Mouse (Mus musculus) C2C12 (cell line): Measurements from ENCODE around the gene Lonp2. TPM values are rescaled to one million over a fixed set of nuclear protein-coding genes. Genes with fewer than 3 reads are reported as not detected.

Experiments used
- H3K27me3 ChIP-seq: one replicate; pipeline ENCODE4 v1.6.1; 2011; ENCODE audit not compliant: control insufficient read depth, insufficient read depth, insufficient read length
- H3K36me3 ChIP-seq: one replicate; pipeline ENCODE4 v1.6.1; 2011; ENCODE audit not compliant: control insufficient read depth, insufficient read depth
- H3K4me3 ChIP-seq: one replicate; pipeline ENCODE4 v1.5.1; 2011; ENCODE audit warnings: mild to moderate bottlenecking, control low read depth; ENCODE audit not compliant: poor library complexity, insufficient read depth, severe bottlenecking
- H3K79me2 ChIP-seq: one replicate; pipeline ENCODE4 v1.6.1; 2011; ENCODE audit not compliant: control insufficient read depth, insufficient read depth
- H3K79me3 ChIP-seq: one replicate; pipeline ENCODE4 v1.6.1; 2011; ENCODE audit warnings: low read depth, control low read depth
- H3ac ChIP-seq: one replicate; pipeline ENCODE3; 2011; ENCODE audit warnings: low read depth; ENCODE audit not compliant: control insufficient read depth, insufficient read length
- CEBPB ChIP-seq: IDR thresholded peaks from one replicate; pipeline ENCODE4 v1.6.1; 2011; ENCODE audit warnings: low read depth, mild to moderate bottlenecking, control low read depth, moderate library complexity
- CTCF ChIP-seq: IDR thresholded peaks from one replicate; pipeline ENCODE4 v1.5.1; 2011; ENCODE audit not compliant: control insufficient read depth, insufficient read depth, insufficient read length
- FOSL1 ChIP-seq: IDR thresholded peaks from one replicate; pipeline ENCODE4 v1.8.0; 2011; ENCODE audit warnings: mild to moderate bottlenecking, low read length; ENCODE audit not compliant: poor library complexity, insufficient read depth, severe bottlenecking
- MAX ChIP-seq: IDR thresholded peaks from one replicate; pipeline ENCODE4 v1.6.1; 2011; ENCODE audit warnings: mild to moderate bottlenecking, control low read depth
- MYOD1 ChIP-seq: IDR thresholded peaks from one replicate; pipeline ENCODE4 v1.6.1; 2011; ENCODE audit warnings: low read depth; ENCODE audit not compliant: control insufficient read depth, insufficient read length
- MYOG ChIP-seq: IDR thresholded peaks from one replicate; pipeline ENCODE4 v1.6.1; 2011; ENCODE audit not compliant: control insufficient read depth, insufficient read length; ENCODE audit errors: extremely low read depth
- USF1 ChIP-seq: IDR thresholded peaks from one replicate; pipeline ENCODE4 v1.6.1; 2011; ENCODE audit warnings: low read depth, mild to moderate bottlenecking, control low read depth, moderate library complexity
- polyA plus RNA-seq: library from polyadenylated mRNA; unstranded; fragments of >200 nt; fragmentation: generic; extraction: Trizol; gene quantifications from one replicate; pipeline ENCODE4 v1.2.1, GENCODE M21; 2012; ENCODE audit warnings: missing spikeins

Gene Lonp2
- polyA plus RNA-seq, 1 experiment, result 14.4 TPM

DNA sequence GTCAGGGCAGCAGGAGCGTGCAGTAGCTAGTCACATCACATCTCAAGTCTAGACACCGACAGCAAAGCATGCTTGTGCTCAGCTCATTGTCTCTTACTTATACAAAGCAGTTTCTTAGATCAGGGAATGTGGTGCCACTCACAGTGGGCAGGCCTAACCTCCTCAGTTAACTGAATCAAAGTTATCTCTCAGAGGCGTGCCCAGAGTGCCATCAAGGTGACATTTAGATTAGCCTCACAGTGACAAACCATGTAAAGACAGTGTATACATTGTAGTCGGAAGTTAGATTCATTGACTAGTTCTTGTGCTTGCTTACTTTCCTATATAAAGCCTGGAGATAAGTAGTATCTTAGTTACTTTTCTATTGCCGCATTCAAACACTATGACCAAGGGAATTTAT, 6.4 kb downstream of the Lonp2 start:
- peaks cover 13% of the 10 kb centered on the region for H3K36me3 ChIP-seq
- H3K4me3 ChIP-seq, result no peak overlapping the region
- H3K79me2 ChIP-seq, result peaks cover 30% of the 10 kb centered on the region
- H3K27me3 ChIP-seq, result no peaks in the 10 kb centered on the region
- H3K79me3 ChIP-seq, result peaks cover 12% of the 10 kb centered on the region
- no peak overlapping the region for H3ac ChIP-seq
- TF ChIP-seq CEBPB (no peak), MYOG (no peak), MAX (no peak), FOSL1 (no peak), CTCF (no peak), USF1 (no peak), MYOD1 (no peak)

GRCm38 (mm10) chr8:86631395-86631794, 7.6 kb downstream of the Lonp2 start:
- peaks cover 18% of the 10 kb centered on the region for H3K79me2 ChIP-seq
- no peak overlapping the region for H3ac ChIP-seq
- no peak overlapping the region for H3K4me3 ChIP-seq

GRCm38 (mm10) chr8:86637826-86638225, 14.0 kb downstream of the Lonp2 start:
- Histone ChIP-seq H3K27me3 (no peaks in the 10 kb centered on the region), H3K79me2 (no peaks in the 10 kb centered on the region), H3K4me3 (no peak overlapping the region), H3K36me3 (peaks cover 40% of the 10 kb centered on the region), H3ac (no peak overlapping the region), H3K79me3 (no peaks in the 10 kb centered on the region)
- TF ChIP-seq CTCF (no peak), MAX (no peak), USF1 (no peak), CEBPB (no peak), MYOG (no peak), MYOD1 (no peak), FOSL1 (no peak)

More at GRCm38 (mm10) chr8:86631395-86631794, 7.6 kb downstream of the Lonp2 start:
- no peaks in the 10 kb centered on the region for H3K27me3 ChIP-seq
- peaks cover 7% of the 10 kb centered on the region for H3K79me3 ChIP-seq
- no peak for TF ChIP-seq MAX
- no peak for TF ChIP-seq USF1
- TF ChIP-seq CEBPB, result no peak
- no peak for TF ChIP-seq CTCF
- no peak for TF ChIP-seq FOSL1
- H3K36me3 ChIP-seq, result peaks cover 21% of the 10 kb centered on the region

GRCm38 (mm10) chr8:86638981-86639380, 15.1 kb downstream of the Lonp2 start:
- Histone ChIP-seq H3K36me3 (peaks cover 36% of the 10 kb centered on the region), H3K79me2 (no peaks in the 10 kb centered on the region), H3ac (no peak overlapping the region), H3K27me3 (no peaks in the 10 kb centered on the region), H3K4me3 (no peak overlapping the region), H3K79me3 (no peaks in the 10 kb centered on the region)
- no peak for TF ChIP-seq CTCF
- TF ChIP-seq USF1, result no peak
- TF ChIP-seq CEBPB, result no peak
- TF ChIP-seq FOSL1, result no peak
- no peak for TF ChIP-seq MAX
- no peak for TF ChIP-seq MYOG
- TF ChIP-seq MYOD1, result no peak

GRCm38 (mm10) chr8:86642682-86643081, 18.8 kb downstream of the Lonp2 start:
- H3ac ChIP-seq, result no peak overlapping the region
- H3K4me3 ChIP-seq, result no peak overlapping the region
- H3K36me3 ChIP-seq, result peaks cover 13% of the 10 kb centered on the region
- no peaks in the 10 kb centered on the region for H3K79me3 ChIP-seq
- no peaks in the 10 kb centered on the region for H3K27me3 ChIP-seq
- no peaks in the 10 kb centered on the region for H3K79me2 ChIP-seq
- no peak for TF ChIP-seq USF1

DNA sequence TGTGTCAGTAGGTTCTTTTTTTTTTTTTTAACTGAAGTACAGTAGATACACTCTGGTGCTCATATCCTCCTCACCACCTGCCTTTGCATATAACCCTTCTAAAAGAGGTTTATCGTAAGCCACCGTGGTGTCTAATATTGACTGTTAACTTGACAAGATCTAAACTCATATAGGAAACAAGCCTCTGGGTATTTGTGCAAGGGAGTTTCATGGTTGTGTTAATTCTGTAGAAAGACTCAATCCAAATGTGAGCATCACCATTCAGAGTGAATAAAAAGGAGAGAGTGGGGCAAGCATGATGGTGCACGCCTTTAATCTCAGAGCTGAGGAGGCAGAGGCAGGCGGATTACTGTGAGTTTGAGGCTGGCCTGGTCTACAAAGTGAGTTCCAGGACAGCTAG, 20.8 kb downstream of the Lonp2 start:
- H3ac ChIP-seq, result no peak overlapping the region
- H3K27me3 ChIP-seq, result no peaks in the 10 kb centered on the region
- H3K79me2 ChIP-seq, result no peaks in the 10 kb centered on the region
- peaks cover 10% of the 10 kb centered on the region for H3K36me3 ChIP-seq
- H3K79me3 ChIP-seq, result no peaks in the 10 kb centered on the region
- H3K4me3 ChIP-seq, result no peak overlapping the region
- TF ChIP-seq MYOD1 (no peak), CTCF (no peak), CEBPB (no peak), FOSL1 (no peak), MYOG (no peak), USF1 (no peak), MAX (no peak)
